Mouse (Mus musculus): ENCODE measurements around the gene Suox.

- no peak for TF ChIP-seq POLR2A (IDR thresholded peaks at IDR 0.05; ENCODE audit: borderline replicate concordance, extremely low read depth, insufficient read depth, insufficient read length, poor library complexity, severe bottlenecking)
- TF ChIP-seq CTCF (IDR thresholded peaks at IDR 0.05; ENCODE audit: borderline replicate concordance, extremely low read depth, insufficient read depth, insufficient read length), result no peak
Measured at GRCm38 (mm10) chr10:128655254-128655653, 18.6 kb downstream of the Suox start.

All from brain, embryonic 14.5 days (tissue).